Mouse (Mus musculus) hindbrain, embryonic 10.5 days (tissue): ENCODE measurements at regions not wholly inside any gene's neighbourhood (a gene's known extent, or its start where the extent isn't known, plus 50 kb on each side); places are given as distances from the start of the nearest gene placed in this dataset.
A peak's percentile ranks its signal among the peaks of the same experiment; 100 is the strongest.

Experiments used
- DNase-seq: peaks from one replicate; pipeline ENCODE4 v3.0.0-alpha.2; 2017; ENCODE audit warnings: low spot score
- H3K27ac ChIP-seq: fragments of 300-500 bp; sonication (generic); 2 replicates; pipeline ENCODE4 v1.5.1; 2016; ENCODE audit warnings: mild to moderate bottlenecking, moderate library complexity
- H3K27me3 ChIP-seq: fragments of 300-500 bp; sonication (generic); 2 replicates; pipeline ENCODE4 v1.6.1; 2016; ENCODE audit warnings: mild to moderate bottlenecking; ENCODE audit not compliant: poor library complexity, insufficient read depth, severe bottlenecking
- H3K36me3 ChIP-seq: fragments of 300-500 bp; sonication (generic); 2 replicates; pipeline ENCODE4 v1.6.1; 2016; ENCODE audit warnings: mild to moderate bottlenecking, moderate library complexity
- H3K4me1 ChIP-seq: fragments of 300-500 bp; sonication (generic); replicated peaks from 2 replicates; pipeline ENCODE4 v1.6.1; 2016; ENCODE audit warnings: mild to moderate bottlenecking
- H3K4me3 ChIP-seq: fragments of 300-500 bp; sonication (generic); 2 replicates; pipeline ENCODE4 v1.5.1; 2016; ENCODE audit warnings: mild to moderate bottlenecking, moderate library complexity
- H3K9me3 ChIP-seq: fragments of 300-500 bp; sonication (generic); 2 replicates; pipeline ENCODE4 v1.6.1; 2016; ENCODE audit warnings: mild to moderate bottlenecking, moderate library complexity
- WGBS: fragments of 180-500 bp; shearing (Covaris S2); methylation state at CpG from one replicate; pipeline ENCODE4 v1.1.7; 2016; 5-methylcytosine and 5-hydroxymethylcytosine counted together

- 89% methylated on average over 1 of the region's 1 CpGs for WGBS
- Histone ChIP-seq H3K4me3 (no peak overlapping the region), H3K27me3 (no peaks in the 10 kb centered on the region), H3K27ac (no peak overlapping the region), H3K36me3 (no peaks in the 10 kb centered on the region), H3K9me3 (no peaks in the 10 kb centered on the region), H3K4me1 (no peaks in the 10 kb centered on the region)
- no peak for DNase-seq
These were observed 344.6 kb upstream of the 1700056E22Rik start for GRCm38 (mm10) chr1:184378665-184379064.

- Histone ChIP-seq H3K27me3 (no peaks in the 10 kb centered on the region), H3K9me3 (0 out of 2 replicates have a peak, but pooled peaks cover 2% of the 10 kb centered on the region), H3K4me1 (no peaks in the 10 kb centered on the region), H3K4me3 (no peak overlapping the region), H3K36me3 (no peaks in the 10 kb centered on the region), H3K27ac (no peak overlapping the region)
- DNase-seq, result no peak
These were observed 330.9 kb upstream of the 1700056E22Rik start for GRCm38 (mm10) chr1:184365026-184365425.

GRCm38 (mm10) chr1:184358226-184358568, 324.1 kb upstream of the 1700056E22Rik start:
- H3K27me3 ChIP-seq, result no peaks in the 10 kb centered on the region
- H3K4me1 ChIP-seq, result no peaks in the 10 kb centered on the region
- H3K9me3 ChIP-seq, result no peaks in the 10 kb centered on the region
- no peak for DNase-seq
- H3K36me3 ChIP-seq, result no peaks in the 10 kb centered on the region
- no peak overlapping the region for H3K27ac ChIP-seq
- 90% methylated on average over 6 of the region's 6 CpGs for WGBS
- no peak overlapping the region for H3K4me3 ChIP-seq

- H3K27me3 ChIP-seq, result no peaks in the 10 kb centered on the region
- H3K36me3 ChIP-seq, result no peaks in the 10 kb centered on the region
- no peak for DNase-seq
- no peaks in the 10 kb centered on the region for H3K9me3 ChIP-seq
- no peaks in the 10 kb centered on the region for H3K4me1 ChIP-seq
- H3K27ac ChIP-seq, result no peak overlapping the region
- H3K4me3 ChIP-seq, result no peak overlapping the region
- WGBS, result 90% methylated on average over 4 of the region's 4 CpGs
These were observed 323.5 kb upstream of the 1700056E22Rik start for GRCm38 (mm10) chr1:184357474-184358225.

- Histone ChIP-seq H3K4me1 (no peaks in the 10 kb centered on the region), H3K4me3 (no peak overlapping the region), H3K27me3 (no peaks in the 10 kb centered on the region), H3K36me3 (no peaks in the 10 kb centered on the region), H3K27ac (no peak overlapping the region), H3K9me3 (no peaks in the 10 kb centered on the region)
- no peak for DNase-seq
- 76% methylated on average over 8 of the region's 8 CpGs for WGBS
These were observed 319.8 kb upstream of the 1700056E22Rik start for GRCm38 (mm10) chr1:184353832-184354449.

- H3K27me3 ChIP-seq, result no peaks in the 10 kb centered on the region
- no peak for DNase-seq
- H3K36me3 ChIP-seq, result no peaks in the 10 kb centered on the region
- no peaks in the 10 kb centered on the region for H3K4me1 ChIP-seq
- no peak overlapping the region for H3K4me3 ChIP-seq
- WGBS, result 84% methylated on average over 5 of the region's 5 CpGs
- no peaks in the 10 kb centered on the region for H3K9me3 ChIP-seq
- H3K27ac ChIP-seq, result no peak overlapping the region
These were observed 317.7 kb upstream of the 1700056E22Rik start for GRCm38 (mm10) chr1:184351760-184352159.

GRCm38 (mm10) chr1:184344829-184345228, 310.7 kb upstream of the 1700056E22Rik start:
- no peak overlapping the region for H3K4me3 ChIP-seq
- no peak overlapping the region for H3K27ac ChIP-seq
- H3K4me1 ChIP-seq, result no peaks in the 10 kb centered on the region
- H3K36me3 ChIP-seq, result no peaks in the 10 kb centered on the region
- no peak for DNase-seq
- H3K27me3 ChIP-seq, result no peaks in the 10 kb centered on the region
- H3K9me3 ChIP-seq, result no peaks in the 10 kb centered on the region
- 62% methylated on average over 2 of the region's 2 CpGs for WGBS

- no peaks in the 10 kb centered on the region for H3K4me1 ChIP-seq
- H3K27ac ChIP-seq, result no peak overlapping the region
- WGBS, result 83% methylated on average over 3 of the region's 3 CpGs
- H3K4me3 ChIP-seq, result no peak overlapping the region
- no peak for DNase-seq
- H3K27me3 ChIP-seq, result no peaks in the 10 kb centered on the region
- no peaks in the 10 kb centered on the region for H3K9me3 ChIP-seq
- no peaks in the 10 kb centered on the region for H3K36me3 ChIP-seq
These were observed 301.9 kb upstream of the 1700056E22Rik start for GRCm38 (mm10) chr1:184335952-184336351.

GRCm38 (mm10) chr1:184335281-184335680, 301.2 kb upstream of the 1700056E22Rik start:
- Histone ChIP-seq H3K27ac (no peak overlapping the region), H3K36me3 (no peaks in the 10 kb centered on the region), H3K27me3 (no peaks in the 10 kb centered on the region), H3K4me3 (no peak overlapping the region), H3K4me1 (no peaks in the 10 kb centered on the region), H3K9me3 (no peaks in the 10 kb centered on the region)
- 56% methylated on average over 6 of the region's 6 CpGs for WGBS
- peak; percentile 21 for DNase-seq

- Histone ChIP-seq H3K4me1 (no peaks in the 10 kb centered on the region), H3K36me3 (no peaks in the 10 kb centered on the region), H3K9me3 (no peaks in the 10 kb centered on the region), H3K27ac (no peak overlapping the region), H3K27me3 (no peaks in the 10 kb centered on the region), H3K4me3 (no peak overlapping the region)
- 67% methylated on average over 5 of the region's 5 CpGs for WGBS
- DNase-seq, result no peak
These were observed 300.7 kb upstream of the 1700056E22Rik start for GRCm38 (mm10) chr1:184334818-184335217.

- no peaks in the 10 kb centered on the region for H3K27me3 ChIP-seq
- H3K36me3 ChIP-seq, result no peaks in the 10 kb centered on the region
- 88% methylated on average over 5 of the region's 5 CpGs for WGBS
- no peak for DNase-seq
- H3K4me1 ChIP-seq, result no peaks in the 10 kb centered on the region
- H3K9me3 ChIP-seq, result no peaks in the 10 kb centered on the region
- H3K4me3 ChIP-seq, result no peak overlapping the region
- H3K27ac ChIP-seq, result no peak overlapping the region
These were observed 299.0 kb upstream of the 1700056E22Rik start for GRCm38 (mm10) chr1:184333086-184333485.

GRCm38 (mm10) chr1:184330516-184331350, 296.6 kb upstream of the 1700056E22Rik start:
- Histone ChIP-seq H3K36me3 (no peaks in the 10 kb centered on the region), H3K27ac (no peak overlapping the region), H3K4me3 (no peak overlapping the region), H3K9me3 (no peaks in the 10 kb centered on the region), H3K4me1 (no peaks in the 10 kb centered on the region), H3K27me3 (no peaks in the 10 kb centered on the region)
- DNase-seq, result no peak
- WGBS, result 85% methylated on average over 11 of the region's 11 CpGs

- 91% methylated on average over 3 of the region's 3 CpGs for WGBS
- H3K27me3 ChIP-seq, result no peaks in the 10 kb centered on the region
These were observed 292.1 kb upstream of the 1700056E22Rik start for GRCm38 (mm10) chr1:184326191-184326590.

More at GRCm38 (mm10) chr1:184326191-184326590, 292.1 kb upstream of the 1700056E22Rik start:
- Histone ChIP-seq H3K4me3 (no peak overlapping the region), H3K36me3 (no peaks in the 10 kb centered on the region), H3K4me1 (no peaks in the 10 kb centered on the region), H3K9me3 (no peaks in the 10 kb centered on the region), H3K27ac (no peak overlapping the region)
- DNase-seq, result no peak
